Mouse (Mus musculus) right cerebral cortex, postnatal 25 days (tissue): ENCODE results near the gene Gm10488.
"Not testable (repeated sequence)": the region's sequence is repeated elsewhere in the genome, so short reads cannot be mapped to it uniquely, and the experiment has no call there.

Experiments
- DNase-seq: peaks from one replicate; pipeline ENCODE4 v3.0.0; 2022

Gm10488 gene

GRCm38 (mm10) chrX:29976014-29976413 lies at the start of gene Gm10488:
Gm10488 (plus strand) TSS chrX:29976314.
- DNase-seq = not testable (repeated sequence)
